Mouse (Mus musculus) CD4-positive helper T cell, adult 2 months (primary cell): ENCODE measurements around the gene Ccdc43.
"Not testable (repeated sequence)": the region's sequence is repeated elsewhere in the genome, so short reads cannot be mapped to it uniquely, and the experiment has no call there.

Source experiments
- DNase-seq: peaks from one replicate; pipeline ENCODE4 v3.0.0-alpha.2; 2012; ENCODE audit warnings: low read depth, missing footprints, low spot score

Gene Ccdc43

DNA sequence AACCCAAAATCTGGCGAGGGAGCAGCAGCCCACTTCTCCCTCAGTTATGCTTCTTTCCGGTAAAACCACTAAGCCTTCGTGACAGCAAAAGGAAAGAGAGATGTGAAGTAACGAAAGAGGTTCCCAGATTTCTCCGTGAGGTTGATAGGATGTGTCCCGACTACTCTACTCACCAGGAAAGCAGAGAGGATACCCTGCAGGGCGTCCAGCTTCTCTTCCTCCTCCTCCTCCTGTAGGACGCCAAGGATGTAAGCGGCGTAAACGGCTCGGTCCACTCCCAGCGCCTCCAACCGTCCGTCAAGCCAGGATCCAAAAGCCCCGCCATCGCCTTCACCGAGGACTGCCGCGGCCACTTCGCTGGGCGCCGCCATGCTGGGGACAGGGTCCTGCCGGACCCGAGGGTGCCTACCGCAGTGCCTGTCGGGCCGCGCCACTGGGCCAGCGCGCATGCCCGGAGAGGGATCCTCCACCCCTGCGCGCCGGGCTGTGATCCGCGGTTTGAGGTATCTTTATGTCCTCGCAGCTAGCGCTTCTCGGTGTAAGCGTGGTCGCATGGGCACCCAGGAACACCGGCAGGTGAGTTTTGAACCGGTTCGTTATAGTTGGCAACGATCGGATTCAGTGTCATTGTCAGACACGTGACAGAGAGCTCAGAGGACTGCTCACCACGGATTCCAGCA, at the start of gene Ccdc43:
TSS of gene Ccdc43 (minus strand) at position 445 of the 680 bp plus-strand sequence.
- peak; percentile 87 for DNase-seq

DNA sequence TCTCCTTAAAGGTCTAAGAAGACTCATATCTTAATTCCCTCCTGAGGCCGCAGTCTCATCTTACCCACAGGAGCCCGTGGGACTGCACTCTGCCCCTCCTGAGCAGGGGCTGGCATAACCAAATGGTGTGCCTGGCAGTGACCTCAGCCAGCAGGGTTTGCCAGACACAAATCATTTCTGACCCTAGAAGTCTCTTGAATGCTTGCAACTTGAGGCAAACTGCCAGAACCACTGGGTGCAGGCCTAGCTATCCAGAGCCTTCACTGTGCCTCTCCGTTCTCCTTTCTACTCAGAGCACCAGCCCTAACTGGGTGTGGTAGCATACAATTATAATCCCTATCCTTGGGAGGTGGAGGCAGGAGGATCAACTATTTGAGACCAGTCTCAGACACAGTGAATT, 47.2 kb upstream of the Ccdc43 start:
- DNase-seq, result no peak

GRCm38 (mm10) chr11:102742843-102743242, 45.3 kb upstream of the Ccdc43 start:
- no peak for DNase-seq

- no peak for DNase-seq
These were observed 44.5 kb upstream of the Ccdc43 start for GRCm38 (mm10) chr11:102742066-102742465.

DNA sequence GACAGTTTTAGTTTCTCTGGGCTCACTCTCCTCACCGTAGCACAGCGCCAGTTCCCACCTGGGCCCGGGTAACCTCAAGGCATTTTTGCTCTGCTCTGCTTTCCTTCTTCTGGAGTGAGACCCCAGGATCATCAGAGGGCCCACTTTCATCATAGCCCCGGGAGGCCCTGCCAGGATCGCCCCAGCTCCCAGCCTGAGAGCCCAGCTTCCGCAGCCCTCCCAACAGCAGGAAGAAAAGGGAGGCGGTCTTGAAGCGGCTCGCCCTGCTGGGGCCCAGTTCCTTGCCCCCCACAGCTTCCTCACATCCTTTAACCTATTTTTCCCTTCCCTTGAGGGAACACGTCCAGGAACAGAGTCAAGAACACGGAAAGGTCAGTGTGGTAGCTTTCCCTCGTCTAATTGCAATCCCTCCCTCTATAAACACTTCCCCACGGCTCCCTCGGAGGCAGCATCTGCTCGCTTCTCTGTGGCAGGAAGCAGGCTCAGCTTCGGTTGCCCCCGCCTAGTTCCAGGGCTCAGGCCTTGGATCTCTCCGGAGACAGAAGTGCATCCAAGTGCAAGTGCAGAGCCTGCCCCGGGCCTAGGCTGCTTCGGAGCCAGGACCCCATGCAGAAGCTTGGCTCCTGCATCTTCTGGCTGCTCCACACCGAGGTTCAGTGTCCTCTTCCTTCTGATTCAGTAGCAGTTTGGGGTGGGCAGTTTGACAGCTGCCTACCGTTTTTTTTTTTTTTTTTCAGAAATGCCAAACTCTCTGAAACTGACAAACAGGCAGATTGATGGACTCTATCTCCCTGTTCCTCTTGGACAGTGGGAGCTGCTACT, 43.8 kb upstream of the Ccdc43 start:
- DNase-seq, result no peak

DNA sequence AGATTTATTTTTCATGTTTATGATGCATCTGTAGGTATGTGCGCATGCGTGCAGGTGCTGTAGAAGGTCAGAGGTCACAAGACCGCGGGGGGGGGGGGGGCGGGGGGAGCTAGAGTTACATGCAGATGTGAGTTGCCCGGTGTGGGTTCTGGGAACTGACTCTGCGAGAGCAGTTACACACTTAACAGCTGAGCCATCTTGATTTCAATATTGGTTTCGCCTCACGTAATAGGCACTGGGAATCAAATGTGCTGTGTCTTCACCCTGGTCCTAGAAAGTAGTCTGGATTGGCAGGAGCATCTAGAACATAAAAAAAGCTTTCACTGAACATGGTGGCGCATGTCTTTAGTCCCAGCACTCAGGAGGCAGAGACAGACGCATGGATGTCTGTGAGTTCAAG, 43.1 kb upstream of the Ccdc43 start:
- no peak for DNase-seq

DNA sequence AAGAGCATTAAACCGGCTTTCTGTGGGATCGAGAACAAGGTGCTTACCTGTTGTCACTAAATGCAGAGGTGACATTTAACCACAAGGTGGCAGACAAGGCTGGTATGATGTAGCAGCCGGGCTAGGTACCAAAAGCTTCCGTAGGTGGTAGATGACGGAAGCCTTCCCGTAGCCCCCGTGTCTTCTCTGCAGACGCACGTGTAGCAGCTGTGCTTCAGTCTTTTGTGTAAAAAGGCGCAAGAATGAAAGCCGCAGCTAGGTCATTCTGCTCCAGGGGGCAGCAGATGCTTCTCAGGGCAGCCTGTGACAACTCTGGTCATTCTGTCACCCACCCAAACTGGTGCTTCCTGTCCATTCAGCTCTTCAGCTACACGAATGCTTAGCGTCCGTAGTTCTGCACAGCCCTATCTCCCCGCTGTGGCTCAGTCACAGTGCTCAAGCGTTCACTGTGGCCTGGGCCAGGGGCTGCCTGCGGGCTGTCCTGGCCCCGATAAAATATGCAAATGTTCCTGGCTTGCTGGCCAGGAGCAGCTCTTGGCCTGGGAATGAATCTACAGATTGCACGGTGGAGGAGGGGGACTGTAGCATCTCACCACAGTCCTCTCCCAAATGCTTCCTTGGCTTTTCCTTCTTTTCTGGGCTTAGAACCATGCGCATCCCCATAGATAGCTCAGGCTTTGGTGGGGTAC, 41.8 kb upstream of the Ccdc43 start:
- DNase-seq, result peak; percentile 74

GRCm38 (mm10) chr11:102738046-102738445, 40.5 kb upstream of the Ccdc43 start:
- no peak for DNase-seq

- no peak for DNase-seq
These were observed 37.4 kb upstream of the Ccdc43 start for GRCm38 (mm10) chr11:102734961-102735360.

DNA sequence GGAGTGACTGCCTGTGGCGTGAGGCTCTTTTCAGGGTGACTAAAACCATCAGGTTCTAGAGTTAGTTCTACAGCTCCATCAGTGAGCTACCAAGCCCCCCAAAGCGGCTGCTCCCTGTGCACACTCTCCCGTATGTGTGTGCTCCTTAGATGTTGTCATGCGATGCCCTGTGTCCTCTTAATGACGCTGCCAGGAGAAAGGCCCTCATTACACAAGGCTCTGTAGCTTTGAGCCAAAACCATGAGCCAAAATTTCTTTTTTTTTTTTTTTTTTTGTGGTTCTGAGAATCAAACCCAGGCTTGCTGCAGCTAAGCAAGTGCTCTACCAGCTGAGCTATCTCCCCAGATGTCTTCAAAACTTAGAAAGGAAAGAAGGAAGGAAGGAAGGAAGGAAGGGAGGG, 35.6 kb upstream of the Ccdc43 start:
- DNase-seq, result no peak

DNA sequence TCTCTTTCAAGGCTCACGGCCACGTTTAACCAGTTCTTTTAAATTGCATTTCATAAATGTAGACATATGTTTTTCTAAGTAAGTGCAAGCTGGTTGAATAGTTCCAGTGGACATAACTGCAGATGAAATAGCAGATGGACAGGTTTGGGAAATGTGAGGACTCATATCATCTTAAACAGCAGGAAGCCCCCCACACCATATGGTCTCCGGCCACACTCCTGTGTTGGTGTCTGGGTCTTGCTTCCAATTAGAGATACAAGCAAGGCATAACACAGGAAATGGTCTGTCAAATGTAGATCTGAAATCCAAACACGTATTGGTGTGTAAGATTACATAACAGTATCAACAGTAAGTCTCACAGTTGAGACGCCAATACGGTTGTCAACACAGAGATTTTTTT, 33.8 kb upstream of the Ccdc43 start:
- no peak for DNase-seq

- DNase-seq, result no peak
These were observed 32.3 kb upstream of the Ccdc43 start for GRCm38 (mm10) chr11:102729835-102730234.

- peak; percentile 36 for DNase-seq
These were observed 31.0 kb upstream of the Ccdc43 start for GRCm38 (mm10) chr11:102728614-102729013.

GRCm38 (mm10) chr11:102725574-102725973, 28.0 kb upstream of the Ccdc43 start:
- no peak for DNase-seq

DNA sequence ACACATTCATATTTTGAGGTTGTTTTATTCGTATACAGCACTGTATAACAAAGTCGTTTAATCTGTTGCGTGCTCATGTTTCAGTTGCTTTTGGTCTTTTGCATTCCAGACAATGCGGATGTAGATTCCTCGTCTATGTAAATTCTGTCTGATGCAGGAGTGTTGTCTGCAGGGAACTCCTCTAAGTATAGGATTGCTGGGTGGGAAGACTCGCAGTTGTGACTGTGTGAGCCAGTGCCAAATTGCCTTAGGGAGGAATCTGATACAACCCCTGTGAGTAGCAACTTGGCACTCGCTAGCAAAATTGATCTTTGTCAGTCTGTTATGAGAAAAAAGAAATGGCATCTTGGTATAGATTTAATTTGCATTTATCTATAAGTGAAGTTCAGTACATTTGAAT, 18.6 kb upstream of the Ccdc43 start:
- DNase-seq, result no peak

DNA sequence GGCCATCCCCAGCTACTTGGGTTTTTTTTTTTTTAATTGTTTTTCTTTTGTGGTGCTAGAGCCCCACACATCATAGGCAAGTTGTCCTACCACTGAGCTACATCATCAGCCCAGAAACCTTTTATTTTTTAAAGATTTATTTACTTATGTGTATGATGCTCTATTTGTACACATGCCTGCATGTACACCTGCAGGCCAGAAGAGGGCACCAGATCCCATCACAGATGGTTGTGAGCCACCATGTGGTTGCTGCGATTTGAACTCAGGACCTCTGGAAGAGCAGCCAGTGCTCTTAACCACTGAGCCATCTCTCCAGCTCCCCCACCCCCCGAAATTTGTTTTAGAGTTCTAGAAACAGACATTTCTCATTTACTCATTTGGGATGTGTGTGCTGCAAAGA, 17.0 kb upstream of the Ccdc43 start:
- DNase-seq, result not testable (repeated sequence)

DNA sequence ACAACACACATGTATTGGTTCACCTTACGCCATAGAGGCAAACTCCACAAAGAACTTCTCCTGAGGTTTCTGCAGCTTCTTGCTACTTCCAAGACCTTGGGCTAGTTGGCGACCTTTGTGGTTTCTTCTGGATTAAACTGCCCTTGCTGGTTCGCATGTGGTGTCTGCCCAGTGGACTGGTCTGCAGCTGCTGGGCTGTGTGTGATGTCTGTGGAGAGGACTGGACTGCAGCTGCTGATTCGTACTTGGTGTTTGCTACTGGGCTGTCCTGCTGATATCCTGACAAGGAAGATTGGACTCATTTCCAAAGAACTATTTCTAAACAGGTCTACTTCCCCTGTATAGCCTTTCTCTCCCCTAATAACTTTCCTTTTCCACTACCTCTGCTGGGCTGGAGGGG, 14.8 kb upstream of the Ccdc43 start:
- DNase-seq, result no peak

- not testable (repeated sequence) for DNase-seq
These were observed 4.6 kb upstream of the Ccdc43 start for GRCm38 (mm10) chr11:102702206-102702605.

- DNase-seq, result no peak
These were observed 465 bp upstream of the Ccdc43 start for GRCm38 (mm10) chr11:102698018-102698476.

- no peak for DNase-seq
These were observed 2.3 kb downstream of the Ccdc43 start for GRCm38 (mm10) chr11:102695289-102695688.

- DNase-seq, result peak; percentile 66
These were observed 7.4 kb downstream of the Ccdc43 start for GRCm38 (mm10) chr11:102690162-102690561.
